Mouse (Mus musculus) neural tube, embryonic 12.5 days (tissue): ENCODE data around the gene Gnai2. TPM values are rescaled to one million over a fixed set of nuclear protein-coding genes. Genes with fewer than 3 reads are reported as not detected.
"Not testable (repeated sequence)": the region's sequence is repeated elsewhere in the genome, so short reads cannot be mapped to it uniquely, and the experiment has no call there.

Experiments used
- ATAC-seq: fragments of 200-750 bp; cut with Nextera tagmentation; 2 replicates; pipeline ENCODE4 v1.8.0; 2017; ENCODE audit warnings: low read depth, mild to moderate bottlenecking, moderate TSS enrichment, moderate library complexity; ENCODE audit not compliant: low FRiP score
- H3K27ac ChIP-seq: fragments of 300-500 bp; sonication (generic); 2 replicates; pipeline ENCODE4 v1.5.1; 2016
- H3K27me3 ChIP-seq: fragments of 300-500 bp; sonication (generic); replicated peaks from 2 replicates; pipeline ENCODE4 v1.6.1; 2016; ENCODE audit warnings: mild to moderate bottlenecking
- H3K36me3 ChIP-seq: fragments of 300-500 bp; sonication (generic); 2 replicates; pipeline ENCODE4 v1.6.1; 2016; ENCODE audit warnings: mild to moderate bottlenecking
- H3K4me1 ChIP-seq: fragments of 300-500 bp; sonication (generic); 2 replicates; pipeline ENCODE4 v1.6.1; 2016
- H3K4me2 ChIP-seq: fragments of 300-500 bp; sonication (generic); replicated peaks from 2 replicates; pipeline ENCODE4 v1.6.1; 2016; ENCODE audit warnings: mild to moderate bottlenecking
- H3K4me3 ChIP-seq: fragments of 300-500 bp; sonication (generic); 2 replicates; pipeline ENCODE4 v1.5.1; 2016
- H3K9ac ChIP-seq: fragments of 300-500 bp; sonication (generic); 2 replicates; pipeline ENCODE4 v1.6.1; 2016; ENCODE audit warnings: mild to moderate bottlenecking
- H3K9me3 ChIP-seq: fragments of 300-500 bp; sonication (generic); 2 replicates; pipeline ENCODE4 v1.6.1; 2016; ENCODE audit warnings: mild to moderate bottlenecking
- WGBS: fragments of 180-500 bp; shearing (Covaris S2); methylation state at CpG from one replicate; pipeline ENCODE4 v1.1.7; 2016; 5-methylcytosine and 5-hydroxymethylcytosine counted together
- polyA plus RNA-seq: library from polyadenylated mRNA; unstranded; fragments of >200 nt; fragmentation: Nextera tagmentation; extraction: Ambion mirVana; gene quantifications from 2 replicates; pipeline ENCODE4 v1.2.1, GENCODE M21; 2016

Gnai2 gene
- polyA plus RNA-seq, result 465 and 488 TPM in 2 replicates

GRCm38 (mm10) chr9:107635279-107636028 lies at the start of gene Gnai2:
Gene Gnai2 (minus strand): TSS chr9:107635367.
- H3K9me3 ChIP-seq, result no peaks in the 10 kb centered on the region
- H3K27ac ChIP-seq, result peak within 1 kb of the TSS; percentile 96
- H3K4me3 ChIP-seq, result peak within 1 kb of the TSS; percentile 90
- 2% methylated on average over 38 of the region's 38 CpGs for WGBS
- no peaks in the 10 kb centered on the region for H3K27me3 ChIP-seq
- peak within 1 kb of the TSS; percentile 93 for H3K9ac ChIP-seq
- H3K36me3 ChIP-seq, result no peaks in the 10 kb centered on the region
- peaks cover 66% of the 10 kb centered on the region for H3K4me1 ChIP-seq
- peak; percentile 85 for ATAC-seq
- peak within 1 kb of the TSS; percentile 99 for H3K4me2 ChIP-seq

DNA sequence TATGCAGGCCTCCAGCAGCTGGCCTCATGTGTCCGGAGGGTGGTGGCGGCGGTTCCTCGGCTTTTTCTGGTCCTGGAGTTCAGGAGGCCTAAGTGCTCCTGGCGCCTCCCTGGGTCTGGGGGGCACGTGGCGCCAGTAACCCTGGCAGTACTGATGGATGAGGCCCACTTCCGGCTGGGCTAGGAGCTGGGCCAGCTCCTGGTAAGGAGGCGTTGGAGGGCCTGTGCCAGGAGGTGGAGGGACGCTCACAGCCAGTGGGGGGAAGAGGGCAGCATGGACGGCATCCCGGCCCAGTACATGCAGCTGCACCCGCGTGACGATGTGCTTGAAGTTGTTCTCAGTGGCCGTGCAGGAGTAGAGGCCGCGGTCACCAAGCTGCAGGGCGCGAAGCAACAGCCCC lies 47.2 kb upstream of the Gnai2 start:
- H3K4me3 ChIP-seq, result no peak overlapping the region
- H3K4me1 ChIP-seq, result no peaks in the 10 kb centered on the region
- peaks cover 2% of the 10 kb centered on the region; the same call in 1 of the 2 replicates for H3K27me3 ChIP-seq
- H3K4me2 ChIP-seq, result no peak overlapping the region
- H3K9me3 ChIP-seq, result no peaks in the 10 kb centered on the region
- H3K27ac ChIP-seq, result no peak overlapping the region
- H3K9ac ChIP-seq, result no peak overlapping the region
- WGBS, result 92% methylated on average over 20 of the region's 20 CpGs
- H3K36me3 ChIP-seq, result peaks cover 27% of the 10 kb centered on the region
- ATAC-seq, result no peak

- Histone ChIP-seq H3K27me3 (peaks cover 30% of the 10 kb centered on the region), H3K4me2 (no peak within 1 kb of the TSS), H3K36me3 (peaks cover 19% of the 10 kb centered on the region), H3K27ac (no peak within 1 kb of the TSS), H3K4me1 (peaks cover 16% of the 10 kb centered on the region), H3K4me3 (no peak within 1 kb of the TSS), H3K9ac (no peak within 1 kb of the TSS), H3K9me3 (no peaks in the 10 kb centered on the region)
- 52% methylated on average over 5 of the region's 5 CpGs for WGBS
- ATAC-seq, result no peak
These were observed 44.3 kb upstream of the Gnai2 start, which contains the start of gene Gnat1 for GRCm38 (mm10) chr9:107679501-107679900. Gene Gnat1 (minus strand): TSS chr9:107679712.

DNA sequence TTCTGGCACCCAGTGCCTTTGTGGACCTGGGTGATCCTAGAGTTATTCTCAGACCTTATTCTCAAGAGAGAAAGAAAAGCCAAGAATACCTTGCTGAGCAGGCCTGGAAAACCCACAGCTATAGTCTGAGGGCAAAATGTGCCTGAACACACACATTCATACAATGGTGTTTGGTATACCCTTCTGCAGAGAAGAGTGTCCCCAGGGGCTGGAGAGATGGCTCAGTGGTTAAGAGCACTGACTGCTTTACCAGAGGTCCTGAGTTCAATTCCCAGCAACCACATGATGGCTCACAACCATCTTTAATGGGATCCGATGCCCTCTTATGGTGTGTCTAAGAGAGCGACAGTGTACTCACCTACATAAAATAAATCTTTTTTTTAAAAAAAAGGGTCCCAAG lies 43.7 kb upstream of the Gnai2 start:
- Histone ChIP-seq H3K36me3 (peaks cover 13% of the 10 kb centered on the region), H3K27me3 (peaks cover 31% of the 10 kb centered on the region), H3K4me3 (no peak overlapping the region), H3K4me2 (no peak overlapping the region), H3K27ac (no peak overlapping the region), H3K9me3 (no peaks in the 10 kb centered on the region), H3K4me1 (peaks cover 16% of the 10 kb centered on the region), H3K9ac (no peak overlapping the region)
- WGBS, result 93% methylated on average over 2 of the region's 2 CpGs
- ATAC-seq, result no peak

DNA sequence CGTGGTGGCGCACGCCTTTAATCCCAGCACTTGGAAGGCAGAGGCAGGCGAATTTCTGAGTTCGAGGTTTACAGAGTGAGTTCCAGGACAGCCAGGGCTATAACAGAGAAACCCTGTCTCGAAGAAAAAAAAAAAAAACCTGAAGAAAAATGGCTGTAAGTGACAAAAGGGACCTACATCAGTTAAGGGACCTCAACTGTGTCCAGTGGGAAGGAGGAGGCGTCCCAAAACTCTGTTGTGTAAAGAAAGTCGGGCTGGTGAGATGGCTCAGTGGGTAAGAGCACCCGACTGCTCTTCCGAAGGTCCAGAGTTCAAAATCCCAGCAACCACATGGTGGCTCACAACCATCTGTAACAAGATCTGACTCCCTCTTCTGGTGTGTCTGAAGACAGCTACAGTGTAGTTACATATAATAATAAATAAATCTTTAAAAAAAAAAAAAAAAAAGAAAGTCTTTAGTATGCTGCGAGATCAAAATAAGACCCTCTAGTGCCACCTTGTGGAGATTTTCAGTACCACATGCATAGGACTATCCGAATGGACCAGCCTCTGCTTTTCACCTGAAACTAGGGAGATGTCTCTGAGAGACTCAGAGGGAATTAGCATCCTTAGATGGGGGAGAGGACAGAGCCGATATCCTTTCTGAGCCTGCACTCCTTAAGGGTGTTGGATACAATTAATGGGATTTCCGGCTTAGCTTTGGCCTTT lies 42.8 kb upstream of the Gnai2 start:
- H3K36me3 ChIP-seq, H3K27ac ChIP-seq, H3K9me3 ChIP-seq, H3K4me3 ChIP-seq, ATAC-seq, H3K9ac ChIP-seq: not testable (repeated sequence)
- Histone ChIP-seq H3K4me2 (0 out of 2 replicates have a peak overlapping the region, but pooled peaks have one; percentile 5), H3K4me1 (peaks cover 16% of the 10 kb centered on the region), H3K27me3 (peaks cover 31% of the 10 kb centered on the region)
- WGBS, result 40% methylated on average over 14 of the region's 14 CpGs

DNA sequence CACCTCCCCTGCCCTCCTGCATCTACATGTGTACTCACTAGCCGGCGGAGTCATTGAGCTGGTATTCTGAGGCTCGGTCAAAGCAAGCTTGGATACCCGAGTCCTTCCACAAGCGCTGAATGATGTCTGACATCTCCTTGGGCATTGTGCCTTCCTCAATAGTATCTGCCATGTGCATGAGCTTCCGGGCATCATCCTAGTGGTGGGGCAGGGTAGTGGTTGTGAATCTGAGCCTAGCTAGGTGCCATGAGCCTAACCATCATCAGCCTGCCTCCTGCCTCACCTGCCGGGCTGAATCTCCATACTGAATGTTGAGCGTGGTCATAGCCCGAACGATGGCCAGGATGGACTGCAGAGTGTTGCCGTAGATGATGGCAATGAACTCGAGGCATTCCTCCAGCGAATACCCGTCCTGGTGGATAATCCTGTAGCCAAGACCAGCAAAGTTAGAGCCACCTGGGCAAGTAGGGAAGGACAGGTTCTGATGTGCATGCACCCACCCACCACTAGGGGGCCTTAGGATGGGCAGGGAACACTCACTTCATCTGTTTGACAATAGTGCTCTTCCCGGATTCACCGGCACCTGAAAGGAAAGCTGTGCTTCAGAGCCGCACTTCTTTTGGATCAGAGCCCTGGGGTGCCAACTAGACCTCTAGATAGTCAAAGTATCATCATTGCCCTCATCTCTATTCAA lies 42.1 kb upstream of the Gnai2 start:
- Histone ChIP-seq H3K9me3 (no peaks in the 10 kb centered on the region), H3K27ac (no peak overlapping the region), H3K4me1 (peaks cover 16% of the 10 kb centered on the region), H3K4me3 (no peak overlapping the region), H3K9ac (no peak overlapping the region), H3K27me3 (peaks cover 31% of the 10 kb centered on the region), H3K4me2 (peak overlapping the region; percentile 67), H3K36me3 (no peaks in the 10 kb centered on the region; the same call in 1 of the 2 replicates)
- ATAC-seq, result peak; percentile 19; the same call in 1 of the 2 replicates
- WGBS, result 19% methylated on average over 17 of the region's 17 CpGs

GRCm38 (mm10) chr9:107676302-107676701 lies 41.1 kb upstream of the Gnai2 start:
- ATAC-seq, result peak; percentile 48; the same call in 1 of the 2 replicates

GRCm38 (mm10) chr9:107675671-107676301 lies 40.6 kb upstream of the Gnai2 start:
- Histone ChIP-seq H3K27ac (no peak overlapping the region), H3K9ac (peak overlapping the region; percentile 33; the same call in 1 of the 2 replicates), H3K36me3 (no peaks in the 10 kb centered on the region), H3K9me3 (no peaks in the 10 kb centered on the region), H3K4me1 (peaks cover 16% of the 10 kb centered on the region), H3K27me3 (peaks cover 31% of the 10 kb centered on the region), H3K4me2 (peak overlapping the region; percentile 67), H3K4me3 (peak overlapping the region; percentile 24)
- peak; percentile 61 for ATAC-seq
- WGBS, result under 1% methylated on average over 39 of the region's 39 CpGs

More at GRCm38 (mm10) chr9:107676302-107676701, 41.1 kb upstream of the Gnai2 start:
- Histone ChIP-seq H3K27ac (no peak overlapping the region), H3K9ac (peak overlapping the region; percentile 33; the same call in 1 of the 2 replicates), H3K4me1 (peaks cover 16% of the 10 kb centered on the region), H3K27me3 (peaks cover 31% of the 10 kb centered on the region), H3K4me2 (peak overlapping the region; percentile 67), H3K9me3 (no peaks in the 10 kb centered on the region), H3K36me3 (no peaks in the 10 kb centered on the region), H3K4me3 (peak overlapping the region; percentile 24)
- WGBS, result 2% methylated on average over 25 of the region's 25 CpGs

DNA sequence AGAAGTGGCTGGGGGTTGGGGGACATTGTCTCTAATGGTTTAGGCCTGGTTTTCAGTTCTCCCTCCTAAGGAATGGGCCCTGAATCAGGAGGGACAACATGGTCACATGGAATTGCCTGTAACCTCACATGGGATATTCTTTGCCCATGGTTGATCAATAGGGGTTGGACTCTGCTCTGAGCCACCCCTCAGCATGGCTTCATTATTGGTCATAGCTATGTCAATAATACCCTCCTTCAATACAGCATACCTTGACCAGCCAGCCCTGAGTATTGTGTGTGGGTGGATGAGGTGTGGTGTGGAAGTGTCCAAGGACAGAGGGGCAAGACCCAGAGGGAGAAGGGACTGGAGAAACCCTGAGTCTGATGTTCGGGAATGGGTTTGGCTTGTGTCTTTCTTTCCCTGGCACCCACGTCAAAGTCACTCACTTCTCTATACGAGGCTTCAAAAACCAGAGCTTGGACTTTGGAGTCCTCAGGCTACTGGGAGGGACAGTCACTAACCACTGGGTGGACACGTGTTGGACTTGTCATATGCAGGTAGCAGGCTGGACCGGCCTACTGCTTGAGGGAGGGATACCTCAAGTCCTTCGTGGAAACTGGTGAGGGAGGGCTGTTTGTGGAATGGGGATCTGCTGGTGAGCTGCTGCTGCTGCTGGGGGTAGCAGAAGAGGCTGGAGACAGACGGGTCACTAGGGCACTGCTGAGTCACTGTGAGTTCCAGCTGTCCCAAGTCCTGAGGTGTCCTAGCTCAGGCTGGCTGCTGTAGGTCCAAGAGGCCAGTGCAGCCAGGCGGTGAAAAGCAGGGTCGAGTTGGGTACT lies 39.7 kb upstream of the Gnai2 start:
- Histone ChIP-seq H3K9me3 (no peaks in the 10 kb centered on the region), H3K27me3 (peaks cover 31% of the 10 kb centered on the region), H3K4me2 (no peak overlapping the region), H3K36me3 (no peaks in the 10 kb centered on the region), H3K27ac (no peak overlapping the region), H3K4me3 (no peak overlapping the region), H3K9ac (no peak overlapping the region), H3K4me1 (peaks cover 16% of the 10 kb centered on the region)
- ATAC-seq, result no peak
- WGBS, result 62% methylated on average over 9 of the region's 9 CpGs

DNA sequence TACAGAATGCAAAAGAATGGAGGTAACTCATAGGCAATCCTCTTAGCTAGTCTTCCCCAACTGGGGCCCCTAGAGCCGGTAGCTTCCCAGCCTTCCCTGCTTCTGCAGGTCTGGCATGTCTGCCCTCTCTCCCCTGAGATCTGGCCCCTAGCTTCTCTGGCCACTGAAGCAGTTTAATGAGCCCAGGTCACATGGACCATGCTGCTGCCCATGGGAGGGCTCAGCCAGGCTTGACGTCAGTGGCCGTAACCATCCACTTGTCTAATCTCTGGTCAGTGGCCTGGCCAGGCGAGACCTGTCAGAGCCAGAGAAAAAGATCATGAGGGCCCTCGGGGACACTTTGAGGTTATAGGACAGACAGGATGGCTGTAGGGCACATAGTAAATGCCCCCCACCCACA lies 35.1 kb upstream of the Gnai2 start:
- Histone ChIP-seq H3K4me1 (peaks cover 18% of the 10 kb centered on the region), H3K4me3 (no peak overlapping the region), H3K27ac (no peak overlapping the region), H3K27me3 (peaks cover 32% of the 10 kb centered on the region), H3K4me2 (no peak overlapping the region), H3K36me3 (no peaks in the 10 kb centered on the region), H3K9ac (0 out of 2 replicates have a peak overlapping the region, but pooled peaks have one; percentile 8), H3K9me3 (no peaks in the 10 kb centered on the region)
- WGBS, result 47% methylated on average over 5 of the region's 5 CpGs
- ATAC-seq, result no peak

DNA sequence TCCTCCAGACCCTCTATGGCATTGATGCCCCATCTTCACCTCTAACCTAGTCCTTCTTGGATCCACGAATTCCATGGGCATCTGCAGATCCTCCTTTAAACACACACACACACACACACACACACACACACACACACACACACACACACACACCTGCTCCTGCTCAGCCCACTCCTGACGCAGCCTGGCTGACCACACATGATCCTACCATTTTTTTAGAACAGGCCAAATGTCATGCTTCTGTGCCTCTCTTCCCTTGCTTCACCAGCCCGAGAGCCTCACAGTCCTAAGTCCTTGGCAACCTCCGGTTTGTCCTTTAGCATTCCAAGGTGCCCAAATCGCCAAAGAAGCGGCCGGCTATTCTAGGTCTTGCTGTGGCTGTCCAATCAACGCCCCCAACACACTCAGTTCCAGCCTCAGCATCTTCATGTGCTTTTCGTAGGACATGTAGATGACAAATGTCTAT lies 34.3 kb upstream of the Gnai2 start, which contains the start of gene Slc38a3:
Gene Slc38a3 (minus strand): TSS at position 51 of the 466 bp plus-strand sequence.
- Histone ChIP-seq H3K4me3 (no peak within 1 kb of the TSS), H3K9ac (0 out of 2 replicates have a peak within 1 kb of the TSS, but pooled peaks have one; percentile 8), H3K27me3 (peaks cover 29% of the 10 kb centered on the region), H3K36me3 (no peaks in the 10 kb centered on the region), H3K4me1 (peaks cover 17% of the 10 kb centered on the region), H3K27ac (no peak within 1 kb of the TSS), H3K9me3 (no peaks in the 10 kb centered on the region), H3K4me2 (no peak within 1 kb of the TSS)
- ATAC-seq, result no peak
- WGBS, result 88% methylated on average over 9 of the region's 9 CpGs
